Mouse (Mus musculus): ENCODE results near the gene A830031A19Rik.

The A830031A19Rik gene

DNA sequence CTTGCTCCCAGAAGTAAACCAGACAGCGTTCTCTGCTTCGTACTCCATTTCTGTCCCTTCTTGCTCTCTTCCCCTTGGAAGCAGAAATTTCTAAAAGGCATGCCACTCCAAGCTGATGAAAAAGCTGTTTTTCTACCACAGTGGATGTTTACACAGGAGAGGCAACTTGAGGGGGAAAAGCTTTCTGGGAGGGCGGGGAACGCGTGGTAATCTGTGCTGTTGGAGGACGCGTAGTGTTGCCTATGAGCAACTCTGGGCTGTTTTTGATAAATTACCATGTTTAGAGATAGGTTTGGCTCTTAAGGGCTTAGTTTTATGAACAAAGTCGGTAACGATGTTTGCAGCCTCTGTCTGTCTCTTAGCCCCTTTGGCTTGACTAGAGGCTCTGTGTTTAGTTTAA lies 20.4 kb upstream of the A830031A19Rik start:
- no peak for DNase-seq

DNA sequence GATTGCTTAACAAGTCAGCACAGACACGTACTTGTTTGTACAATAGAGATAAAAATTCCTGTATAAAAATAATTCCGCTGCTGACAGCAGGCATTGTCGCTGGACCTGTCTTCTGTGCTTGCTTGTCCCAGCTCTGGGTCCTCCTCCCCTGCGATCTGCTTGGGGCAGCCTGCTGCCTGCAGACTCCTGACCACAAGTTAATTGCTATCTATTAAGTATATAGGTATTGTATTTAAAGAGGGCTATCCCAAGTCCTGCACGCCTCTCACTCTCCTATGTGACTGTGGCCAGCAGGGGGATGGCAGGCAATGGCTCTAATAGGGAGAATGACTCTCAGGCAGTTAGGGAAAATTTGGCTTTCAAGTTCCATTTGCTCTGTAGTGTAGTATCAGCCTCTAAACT lies 19.2 kb upstream of the A830031A19Rik start:
- DNase-seq, result no peak

DNA sequence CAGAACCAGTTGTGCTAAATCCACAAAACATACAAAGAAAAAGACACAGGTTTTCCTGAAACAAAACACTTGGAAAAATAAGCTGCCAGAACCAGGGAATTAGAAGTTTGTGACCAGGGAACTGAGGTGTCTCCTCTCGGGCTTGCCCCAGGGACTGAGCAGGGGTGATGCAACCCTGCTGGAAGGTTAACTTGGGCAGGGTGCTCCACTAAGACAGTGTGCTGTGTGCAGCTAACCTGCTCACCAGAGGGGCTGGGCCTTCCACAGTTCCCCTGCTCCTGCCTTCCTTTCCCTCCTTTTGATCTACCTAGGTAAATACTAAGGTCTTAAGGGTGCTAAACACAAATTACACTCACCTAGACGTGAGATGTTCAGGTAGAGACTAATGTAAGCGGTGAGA lies 17.8 kb upstream of the A830031A19Rik start:
- DNase-seq, result no peak

DNA sequence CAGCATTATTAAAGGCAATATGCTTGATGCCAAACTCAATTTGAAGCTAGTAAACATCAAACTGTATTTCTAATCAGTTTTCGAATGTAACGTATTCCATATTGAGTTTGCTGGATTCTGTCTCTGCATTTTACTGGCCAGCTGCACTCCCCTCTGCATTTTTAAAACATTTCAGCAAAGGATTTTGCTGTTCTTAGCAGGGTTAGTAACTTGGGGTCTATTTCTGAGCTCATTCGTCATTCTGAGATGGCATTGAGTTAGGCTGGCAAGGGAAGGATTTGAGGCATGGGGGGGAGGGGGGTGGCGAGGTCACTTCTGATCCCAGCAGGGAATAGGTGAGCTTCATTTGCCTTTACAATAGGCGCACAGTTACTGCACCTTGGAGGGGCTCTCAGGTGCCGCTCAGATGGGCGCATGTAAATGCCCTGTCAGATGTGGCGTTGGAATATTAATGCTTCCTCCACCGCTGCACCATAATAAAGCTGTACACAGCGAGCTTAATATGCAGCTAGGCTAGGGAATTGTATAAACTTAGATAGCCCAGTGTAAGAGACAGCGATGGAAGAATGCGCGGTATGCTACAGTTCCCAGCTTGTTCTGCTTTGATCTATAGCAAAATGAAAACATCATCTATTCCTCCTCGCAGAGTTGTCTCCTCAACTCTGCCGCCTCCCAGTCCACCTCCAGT lies 16.7 kb upstream of the A830031A19Rik start:
- no peak for DNase-seq

DNA sequence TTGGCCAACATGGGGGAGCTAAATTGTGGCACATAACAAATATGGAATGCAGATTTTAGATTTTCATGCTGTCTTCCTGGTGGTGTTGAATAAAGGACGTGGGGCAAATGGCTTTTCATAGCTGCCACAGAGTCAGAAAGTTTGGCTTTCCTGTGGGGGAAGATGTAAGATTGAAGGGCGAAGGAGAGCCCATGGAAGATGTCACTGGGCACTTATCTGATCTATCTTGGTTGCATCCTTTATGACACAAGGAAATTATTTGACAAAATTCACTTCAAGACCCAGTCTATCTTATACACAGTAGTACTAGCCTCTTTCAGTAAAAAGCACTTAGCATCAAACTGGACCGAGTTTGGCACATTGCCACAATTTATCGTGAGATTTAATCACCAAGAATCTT lies 15.6 kb upstream of the A830031A19Rik start:
- DNase-seq, result no peak

DNA sequence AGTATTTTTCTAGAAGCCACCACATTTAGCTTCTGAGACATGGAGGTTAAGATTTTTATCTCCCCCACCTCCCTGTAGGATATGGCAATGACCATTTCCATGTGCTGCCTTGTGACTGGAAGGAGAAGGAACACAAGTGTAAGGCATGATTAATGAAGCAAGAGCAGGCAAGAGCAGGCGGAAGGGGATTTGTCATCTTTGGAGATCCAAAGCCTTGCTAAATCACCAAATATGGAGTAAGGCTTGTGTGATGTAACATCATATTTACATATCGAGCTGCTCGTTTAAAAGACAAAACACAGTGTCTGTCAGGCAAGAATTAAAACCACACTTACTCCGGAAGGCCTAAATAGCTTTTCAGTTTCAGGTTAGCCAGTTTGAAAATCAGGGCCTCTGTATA lies 12.2 kb upstream of the A830031A19Rik start:
- DNase-seq, result no peak

DNA sequence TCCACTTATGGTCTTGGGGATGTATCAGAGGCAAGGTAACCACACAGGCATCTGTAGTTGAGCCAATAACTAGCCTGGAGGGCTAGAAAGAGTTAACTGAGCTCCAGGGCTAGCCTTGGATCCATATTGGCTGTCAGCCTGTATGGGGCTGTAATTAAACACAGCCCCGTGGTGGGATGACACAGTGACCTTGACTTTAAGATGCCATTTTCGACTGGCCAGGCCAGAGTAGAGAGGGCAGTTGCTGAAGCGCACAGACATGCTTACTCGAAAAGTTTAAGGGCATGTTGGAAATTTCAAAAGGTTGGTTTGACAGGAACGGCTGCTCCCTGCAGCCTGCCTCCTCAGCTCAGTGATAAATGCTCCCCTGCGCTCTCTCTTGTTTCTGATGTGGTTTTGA lies 11.1 kb upstream of the A830031A19Rik start:
- DNase-seq, result no peak

DNA sequence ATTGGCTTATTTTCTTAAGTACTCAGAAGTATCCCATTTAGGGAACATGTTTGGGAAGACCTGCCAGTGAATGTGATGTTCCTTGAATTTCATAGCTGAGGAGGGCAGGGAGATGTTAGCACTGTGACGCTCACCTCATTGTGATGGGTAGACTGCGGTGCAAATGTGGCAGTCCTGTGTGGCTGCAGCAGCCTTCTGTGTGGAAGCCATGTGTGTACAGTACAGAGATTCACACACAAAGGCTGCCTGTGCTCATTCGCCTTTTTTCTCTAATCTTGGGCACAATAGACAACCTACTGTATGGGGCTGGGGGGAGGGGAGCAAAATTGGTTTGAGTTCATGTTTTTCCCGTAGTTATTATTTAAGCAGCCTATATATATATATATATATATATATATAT lies 9.7 kb upstream of the A830031A19Rik start:
- DNase-seq, result no peak

DNA sequence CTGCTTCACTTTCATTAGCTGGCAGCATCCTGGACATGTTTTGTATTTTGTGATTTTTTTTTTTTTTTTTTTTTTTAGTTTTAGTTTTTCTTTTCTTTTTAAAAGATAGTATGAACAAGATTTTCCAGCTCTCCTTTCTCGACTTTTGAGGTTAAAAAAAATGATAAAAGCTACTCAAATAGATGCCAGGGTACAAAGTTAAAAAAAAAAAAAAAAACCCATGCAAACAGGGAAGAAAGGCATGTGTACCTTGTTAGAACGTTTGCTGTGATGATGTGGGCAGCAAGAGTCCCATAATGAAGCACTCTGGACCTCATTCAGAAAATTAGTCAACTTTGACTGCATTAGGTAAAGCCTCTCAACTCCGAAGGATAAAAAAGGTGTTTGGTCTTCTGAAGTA lies 9.2 kb upstream of the A830031A19Rik start:
- no peak for DNase-seq

DNA sequence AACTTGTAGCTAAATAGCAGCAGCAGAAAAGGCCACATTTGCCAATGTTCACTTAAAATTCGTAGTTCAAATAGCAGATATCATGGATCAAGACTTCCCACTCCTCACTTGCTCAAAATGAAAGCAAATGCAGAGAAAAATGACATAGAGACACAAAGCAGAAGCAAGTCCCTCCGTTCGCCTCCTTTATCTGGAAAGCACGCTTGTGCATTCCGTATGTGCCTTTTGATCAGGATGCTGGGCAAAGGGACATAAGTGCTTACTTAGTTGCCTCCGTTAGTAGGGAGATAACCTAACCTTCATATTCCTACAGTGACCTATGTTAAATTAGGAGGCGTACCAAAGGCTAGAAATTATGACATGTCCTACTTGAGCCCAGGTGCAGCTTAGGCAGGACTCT lies 8.6 kb upstream of the A830031A19Rik start:
- no peak for DNase-seq

DNA sequence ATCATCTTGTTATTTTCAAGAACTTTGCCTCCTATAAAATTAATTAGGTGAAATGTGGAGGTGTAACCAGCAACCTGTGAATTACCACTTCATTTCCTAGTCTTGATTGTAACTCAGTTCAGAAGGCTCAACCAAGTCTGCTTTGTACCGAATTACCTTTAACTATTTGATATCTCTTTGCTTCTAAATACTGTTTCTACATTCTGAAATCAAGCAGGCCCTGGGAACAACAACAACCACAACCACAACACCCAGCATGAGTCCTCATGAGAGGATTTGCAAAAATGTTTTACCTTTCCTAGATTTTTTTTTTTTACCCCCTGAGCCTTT lies 8.2 kb upstream of the A830031A19Rik start:
- no peak for DNase-seq

DNA sequence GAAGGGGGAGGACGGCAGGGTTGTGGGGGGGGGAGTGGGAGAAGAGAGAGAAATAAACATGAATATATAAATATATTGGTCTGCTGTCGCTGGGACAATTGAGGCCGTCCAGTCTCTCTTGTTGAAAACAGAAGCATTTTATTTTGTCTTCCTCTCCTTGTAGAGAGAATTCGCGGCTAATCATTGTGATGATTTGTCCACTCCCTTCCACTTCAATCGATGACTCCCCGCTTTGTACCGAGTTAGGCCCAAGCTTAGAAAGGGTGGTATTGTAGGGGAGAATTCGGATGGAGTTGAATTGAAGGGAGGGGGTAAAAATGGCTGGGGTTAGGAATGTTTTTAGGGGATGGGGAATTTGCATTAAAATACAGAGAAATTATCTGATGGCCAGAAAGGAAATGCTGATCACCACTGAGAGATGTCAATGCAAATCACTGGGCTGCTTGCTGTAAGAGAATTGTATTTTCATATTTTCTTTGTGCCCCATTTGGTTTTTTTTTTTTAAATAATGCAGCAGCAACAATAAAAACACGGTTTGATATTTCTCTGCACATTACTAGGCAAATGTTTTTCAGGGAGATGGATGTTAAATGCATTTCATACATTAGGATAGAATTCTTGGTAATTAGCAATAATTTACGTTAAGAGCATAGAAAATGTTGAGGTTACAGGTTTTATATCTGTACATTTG lies 7.7 kb upstream of the A830031A19Rik start:
- DNase-seq, result no peak

DNA sequence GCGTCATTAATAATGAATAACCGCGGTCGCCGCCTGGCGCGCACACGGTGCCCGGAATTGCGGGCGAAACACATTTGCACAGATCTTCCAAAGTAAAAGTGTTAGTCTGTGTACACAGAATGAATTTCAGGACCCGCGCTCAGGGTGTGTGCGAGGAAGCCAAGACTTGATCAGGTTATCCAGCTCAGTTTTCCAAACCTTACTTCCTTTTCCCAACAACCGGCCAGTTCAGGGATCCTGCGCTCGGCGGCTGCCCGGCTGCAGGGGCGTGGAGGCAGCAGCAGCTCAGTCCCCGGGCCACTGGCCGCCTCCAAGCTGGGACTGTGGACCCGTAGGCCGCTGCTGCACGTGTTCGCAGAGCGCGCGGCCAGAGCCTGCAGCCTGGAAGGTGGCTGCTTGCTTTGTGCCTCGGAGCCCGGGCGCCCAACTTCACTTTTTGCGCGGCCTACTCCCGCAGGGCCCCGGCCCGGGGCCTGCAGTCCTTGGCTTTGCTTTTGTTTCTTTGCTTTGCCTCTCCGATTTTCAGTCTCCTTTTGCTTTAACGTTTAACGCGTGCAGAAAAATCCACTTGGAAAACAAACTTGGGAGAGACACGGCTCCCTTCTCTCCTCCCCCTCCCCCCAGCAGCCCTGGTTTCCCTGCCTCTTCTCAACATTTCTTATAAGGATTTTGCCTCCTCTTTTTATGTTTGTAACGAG lies 7.0 kb upstream of the A830031A19Rik start:
- no peak for DNase-seq

DNA sequence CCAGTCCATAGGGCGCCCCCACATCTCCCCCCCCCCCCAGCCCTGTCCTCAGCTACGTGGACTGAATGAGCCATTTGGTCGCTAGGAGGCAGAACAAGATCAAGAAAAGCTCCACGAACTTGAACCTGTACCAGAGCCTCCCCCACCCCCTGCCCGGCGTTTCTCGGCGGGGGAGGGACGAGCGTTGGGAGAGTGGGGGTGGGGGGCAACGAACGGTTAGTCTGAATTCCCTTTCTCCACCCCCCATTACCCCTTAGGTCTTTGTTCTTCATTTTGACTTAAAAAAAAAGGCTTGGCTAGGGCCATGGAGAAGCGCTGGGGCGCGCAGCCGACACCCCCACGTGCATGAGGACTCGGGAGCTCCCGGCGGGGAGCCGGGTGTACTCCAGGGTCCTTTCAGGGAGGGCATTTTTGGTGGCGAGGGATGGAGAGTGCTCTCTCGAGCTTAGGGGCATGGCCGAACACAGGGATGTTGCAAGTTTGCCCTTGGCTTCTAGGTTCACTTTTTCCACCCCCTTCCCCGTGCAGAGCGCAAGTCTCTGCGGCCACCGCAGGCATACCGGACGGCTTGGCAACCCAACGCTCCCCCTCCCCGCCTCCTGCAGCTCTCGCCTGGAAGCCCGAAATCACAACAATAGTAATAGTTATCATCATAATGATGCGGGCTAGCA lies 6.3 kb upstream of the A830031A19Rik start:
- DNase-seq, result peak; percentile 69

DNA sequence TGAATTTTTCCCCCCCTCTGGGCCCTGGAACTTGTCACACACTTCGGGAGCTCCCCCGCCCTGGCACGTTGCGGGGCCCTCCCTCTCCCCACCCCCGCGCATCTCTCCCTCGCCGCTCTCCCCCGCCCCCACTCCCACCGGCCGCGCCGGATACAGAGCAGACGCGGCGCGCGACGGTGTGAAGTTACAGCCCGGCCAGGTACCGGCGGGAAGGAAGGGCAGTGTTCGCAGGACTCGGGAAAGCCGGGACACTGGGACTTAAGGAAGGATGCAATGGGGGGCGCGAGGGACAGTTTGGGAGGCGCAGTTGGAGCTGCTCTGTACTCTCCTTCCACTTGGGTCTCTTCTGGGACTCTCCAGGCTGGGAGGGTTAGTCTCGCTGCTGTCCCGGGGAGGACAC lies 5.7 kb upstream of the A830031A19Rik start:
- DNase-seq, result no peak

DNA sequence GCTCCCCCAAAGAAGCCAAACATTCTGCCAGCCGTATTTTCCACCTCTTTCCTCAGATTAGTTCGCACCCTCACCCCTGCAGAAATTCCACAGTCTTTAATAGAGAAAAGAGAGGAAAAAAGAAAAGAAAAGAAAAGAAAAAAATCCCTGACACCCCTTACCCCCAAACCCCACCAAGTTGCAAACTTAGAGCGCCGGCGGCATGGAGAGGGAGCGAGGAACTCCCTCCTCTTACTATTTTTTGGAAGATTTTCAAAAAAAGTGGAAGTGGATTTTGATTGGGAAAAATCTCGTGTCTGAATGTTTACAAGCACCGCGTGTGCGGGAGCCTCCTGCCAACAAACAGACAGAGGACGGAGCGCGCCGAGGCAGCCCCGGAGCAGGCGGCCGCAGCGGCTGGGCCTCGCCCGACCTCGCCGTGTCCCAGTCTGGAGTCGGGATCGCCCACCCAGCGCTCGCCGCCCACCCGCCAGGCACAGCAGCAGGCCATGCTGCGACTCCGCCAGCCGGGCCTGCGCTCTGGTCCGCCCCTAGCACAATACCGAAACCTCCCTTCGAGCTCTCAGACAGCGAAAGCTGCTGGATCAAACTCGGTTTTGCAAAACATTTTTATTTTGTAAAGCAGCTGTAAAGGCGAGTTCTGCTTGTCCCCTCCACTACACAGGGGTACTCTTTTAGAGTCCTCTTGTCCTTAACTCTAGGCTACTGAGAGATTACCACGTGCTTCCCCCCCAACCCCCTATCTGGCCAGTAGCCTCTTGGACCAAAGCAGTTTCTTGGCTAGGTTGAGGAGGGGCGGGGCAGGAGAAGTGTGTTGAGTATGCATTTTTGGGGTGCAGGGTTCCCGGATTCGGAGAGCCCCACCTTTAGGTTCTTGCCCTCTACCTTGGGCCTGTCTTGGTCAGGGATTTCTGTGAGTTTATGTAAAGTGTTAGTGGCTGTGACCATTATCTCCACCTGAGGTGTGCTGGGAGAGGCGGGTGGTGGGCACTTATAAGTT lies 4.8 kb upstream of the A830031A19Rik start:
- DNase-seq, result peak; percentile 61

DNA sequence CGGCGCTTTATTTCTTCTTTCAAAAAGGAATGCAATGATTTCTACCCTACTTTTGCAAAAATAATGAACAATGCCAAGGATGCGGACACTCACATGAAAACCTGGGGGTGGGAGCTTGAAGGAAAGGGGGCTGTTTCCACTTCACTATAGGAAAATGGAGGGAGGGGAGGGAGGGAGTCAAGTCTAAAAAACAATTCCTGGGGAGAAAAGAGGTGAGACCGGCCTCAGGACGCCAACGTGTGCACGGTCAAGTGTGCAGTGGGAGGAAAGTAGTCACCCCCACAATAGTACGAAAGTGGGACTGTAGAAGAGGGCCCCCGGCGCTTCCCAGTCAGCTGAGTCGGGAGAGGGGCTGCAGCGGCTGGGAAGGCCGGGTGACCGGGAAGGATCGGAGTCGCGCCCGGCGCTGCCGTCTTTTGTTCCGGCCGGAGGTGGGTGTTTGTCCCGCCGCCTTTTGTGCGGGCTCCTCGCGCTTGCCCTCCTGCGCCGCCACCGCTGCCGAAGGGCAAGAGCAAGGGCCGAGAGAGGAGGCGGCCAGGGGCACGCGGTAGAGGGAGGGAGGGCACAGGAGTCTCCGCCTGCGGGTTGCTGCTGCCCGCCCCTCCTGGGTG lies 4.0 kb upstream of the A830031A19Rik start:
- no peak for DNase-seq

DNA sequence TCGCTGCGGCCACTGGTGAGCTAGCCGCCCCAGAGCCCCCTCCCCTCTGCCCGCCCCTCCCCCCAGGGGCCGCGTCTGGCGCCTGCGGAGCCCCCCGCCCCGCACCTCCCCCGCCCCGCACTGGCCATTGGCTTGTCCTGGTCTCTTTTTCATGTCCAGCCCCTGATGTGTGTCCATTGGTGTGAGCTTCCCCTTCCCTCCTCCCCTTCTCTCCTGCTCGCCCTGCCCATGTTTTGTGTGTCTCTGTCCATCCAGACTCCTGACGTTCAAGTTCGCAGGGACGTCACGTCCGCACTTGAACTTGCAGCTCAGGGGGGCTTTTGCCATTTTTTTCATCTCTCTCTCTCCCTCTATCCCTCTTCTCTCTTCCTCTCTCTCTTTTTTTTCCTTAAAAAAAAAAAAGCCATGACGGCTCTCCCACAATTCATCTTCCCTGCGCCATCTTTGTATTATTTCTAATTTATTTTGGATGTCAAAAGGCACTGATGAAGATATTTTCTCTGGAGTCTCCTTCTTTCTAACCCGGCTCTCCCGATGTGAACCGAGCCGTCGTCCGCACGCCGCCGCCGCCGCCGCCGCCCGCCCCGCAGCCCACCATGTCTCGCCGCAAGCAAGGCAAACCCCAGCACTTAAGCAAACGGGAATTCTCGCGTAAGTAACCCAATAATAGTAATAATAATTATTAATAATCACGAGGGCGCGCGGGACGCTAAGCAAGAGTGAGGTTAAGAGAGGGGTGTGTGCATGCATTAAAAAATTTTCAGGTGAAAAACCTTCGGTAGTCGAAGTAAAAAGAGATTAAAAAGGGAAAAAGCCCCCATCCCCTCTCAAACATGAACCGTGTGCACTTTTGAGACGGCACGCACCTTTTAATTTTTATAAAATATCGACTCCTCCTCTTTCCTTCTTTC lies 3.2 kb upstream of the A830031A19Rik start, which contains the start of gene Bcl11a:
Gene Bcl11a, plus strand, starts transcription at position 262 of the 911 bp plus-strand sequence.
- peak; percentile 67 for DNase-seq

DNA sequence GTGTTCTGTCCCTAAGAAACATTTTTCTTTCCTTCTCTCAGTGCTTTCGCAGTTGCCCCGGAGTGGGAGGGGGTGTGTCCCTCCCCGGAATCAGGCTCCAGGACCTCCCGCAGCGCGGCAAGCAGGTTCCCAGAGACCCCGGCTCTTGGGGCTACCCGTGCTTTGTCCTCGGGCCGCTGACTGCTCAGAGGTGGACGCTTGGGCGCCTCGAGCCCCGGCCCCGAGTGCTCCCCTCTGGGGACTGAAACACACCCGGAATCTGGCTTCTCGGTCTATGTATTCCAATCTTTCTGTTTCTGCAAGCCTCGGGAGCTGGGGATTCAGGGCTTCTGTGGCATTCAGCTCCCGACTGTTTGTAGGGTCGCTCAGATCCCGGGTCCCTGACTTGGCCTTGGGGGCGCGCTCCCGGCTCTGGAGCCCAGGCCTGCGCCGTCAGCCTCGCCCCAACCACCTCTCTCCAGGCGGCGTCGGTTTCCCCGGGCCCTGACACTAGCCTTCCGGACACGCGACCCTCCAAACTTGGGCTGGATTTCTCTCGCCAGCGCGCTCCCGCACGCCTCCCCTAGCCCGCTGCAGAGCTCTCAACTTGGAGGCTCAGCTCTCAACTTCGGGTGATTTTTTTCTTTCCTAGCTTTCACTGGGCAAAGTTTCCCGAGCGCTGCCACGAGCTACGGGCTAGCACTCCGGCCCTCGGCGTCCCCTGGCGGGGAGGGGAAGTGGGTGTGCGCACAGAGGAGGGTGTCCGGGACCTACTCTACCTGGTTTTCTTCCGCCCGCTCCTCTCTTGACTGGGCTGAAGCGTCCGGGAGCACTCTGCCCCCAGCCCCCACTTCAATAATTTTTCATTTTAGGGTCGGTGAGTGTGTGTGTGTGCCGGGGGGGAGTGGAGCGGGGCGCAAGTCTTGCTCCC lies 2.2 kb upstream of the A830031A19Rik start:
- no peak for DNase-seq

All from layer of hippocampus, adult 9-11 months (tissue).